Mouse (Mus musculus) kidney, postnatal 25 days (tissue): ENCODE results near the gene Kiz.

Source experiments
- DNase-seq, 2 experiments: peaks; one replicate each; pipeline ENCODE4 v3.0.0; 2021; ENCODE audit warnings: mixed read lengths in 2 of 2

Kiz gene

DNA sequence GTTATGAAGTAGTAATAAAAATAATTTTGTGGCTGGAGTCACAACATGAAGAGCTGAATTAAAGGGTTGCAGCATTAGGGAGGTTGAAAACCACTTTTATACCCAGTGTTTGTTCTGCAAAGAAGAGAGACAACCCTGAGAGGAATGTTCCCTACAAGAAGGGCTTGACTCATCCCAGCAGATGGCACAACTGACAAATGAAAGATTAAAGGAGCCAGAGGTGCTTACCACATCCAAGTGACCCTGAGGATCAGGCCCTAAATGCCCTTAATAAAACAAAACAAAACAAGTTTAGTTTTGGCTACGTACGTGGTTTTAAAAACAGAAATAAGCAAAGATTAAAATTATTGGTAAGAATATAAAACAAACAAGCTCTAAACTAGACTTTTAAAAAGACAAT lies 129.2 kb downstream of the Kiz start:
- peak in 1 of 2 experiments; percentile 1 for DNase-seq

DNA sequence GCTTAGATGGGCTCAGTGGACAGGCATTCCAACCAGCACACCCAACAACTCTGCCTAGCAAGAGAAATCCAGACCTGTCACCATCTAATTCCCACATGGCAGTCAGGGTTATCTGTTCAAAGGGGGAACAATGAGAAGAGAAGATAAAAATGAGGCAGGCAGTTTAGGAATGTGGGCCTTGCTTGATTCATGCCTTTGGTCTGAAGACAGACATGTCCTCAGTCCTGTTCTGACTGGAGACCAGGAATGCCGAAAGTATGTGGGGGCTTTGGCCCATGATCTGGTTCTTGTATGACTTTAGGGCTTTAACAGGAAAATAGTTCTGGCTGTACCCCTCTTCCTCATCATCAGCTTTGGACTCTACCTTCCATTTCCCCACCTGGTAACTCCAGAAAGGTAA lies 130.1 kb downstream of the Kiz start:
- DNase-seq = peak in 1 of 2 experiments; percentile 2

DNA sequence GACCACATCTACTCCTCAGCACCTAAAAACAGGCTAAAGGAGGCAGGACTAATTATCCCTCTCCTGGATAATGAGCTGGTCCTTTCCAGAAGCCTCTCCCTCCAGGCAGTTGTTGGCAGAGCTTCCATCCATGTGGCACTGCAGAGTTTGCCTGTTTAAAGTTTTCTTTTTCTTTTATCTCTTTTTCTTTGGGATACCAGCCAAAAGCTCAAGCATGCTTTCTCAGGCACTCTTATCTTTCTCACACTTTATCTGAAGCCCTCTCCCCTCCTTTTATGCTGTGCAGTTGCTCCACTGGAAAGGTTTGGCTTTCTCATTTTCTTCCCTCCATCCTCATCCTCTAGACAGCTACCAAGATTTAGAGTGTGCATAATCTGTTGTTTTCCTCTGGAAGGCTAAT lies 130.8 kb downstream of the Kiz start:
- DNase-seq = peak in 1 of 2 experiments; percentile 2

DNA sequence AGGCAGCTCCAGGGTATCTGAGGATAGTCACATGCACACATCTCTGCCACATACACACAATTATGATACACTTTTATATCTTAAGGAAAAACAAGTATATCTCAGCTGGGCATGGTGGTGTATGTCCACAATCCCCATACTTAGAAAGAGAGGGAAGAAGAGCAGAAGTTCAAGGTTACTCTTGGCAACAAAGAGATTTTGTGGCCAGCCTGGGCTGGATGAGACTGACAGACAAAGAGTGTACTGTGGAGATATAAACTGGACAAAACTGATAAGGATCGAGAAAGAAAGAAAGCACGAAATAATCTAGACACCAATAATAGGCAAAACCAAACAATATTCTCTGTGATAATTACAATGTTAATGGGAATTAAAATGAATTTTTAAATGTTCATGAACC lies 151.6 kb downstream of the Kiz start:
- no peak for DNase-seq

DNA sequence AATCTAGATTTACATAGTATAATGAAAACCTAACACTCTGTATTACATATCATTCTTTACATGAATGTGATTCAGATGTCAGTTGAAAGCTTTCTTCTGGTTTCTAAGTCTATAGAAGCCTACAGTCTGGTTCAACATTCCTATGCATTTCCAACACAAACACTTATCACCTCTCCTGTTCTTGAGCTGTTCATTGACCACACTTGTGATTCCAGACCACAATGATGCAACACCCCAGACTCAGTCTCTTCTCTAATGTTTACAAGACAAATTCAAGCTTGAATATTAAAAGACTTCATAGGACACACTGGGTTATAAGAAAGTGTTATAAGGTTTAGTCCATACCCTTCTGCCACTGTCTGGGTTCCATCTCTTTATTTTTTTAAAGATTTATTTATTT lies 153.4 kb downstream of the Kiz start:
- no peak for DNase-seq

DNA sequence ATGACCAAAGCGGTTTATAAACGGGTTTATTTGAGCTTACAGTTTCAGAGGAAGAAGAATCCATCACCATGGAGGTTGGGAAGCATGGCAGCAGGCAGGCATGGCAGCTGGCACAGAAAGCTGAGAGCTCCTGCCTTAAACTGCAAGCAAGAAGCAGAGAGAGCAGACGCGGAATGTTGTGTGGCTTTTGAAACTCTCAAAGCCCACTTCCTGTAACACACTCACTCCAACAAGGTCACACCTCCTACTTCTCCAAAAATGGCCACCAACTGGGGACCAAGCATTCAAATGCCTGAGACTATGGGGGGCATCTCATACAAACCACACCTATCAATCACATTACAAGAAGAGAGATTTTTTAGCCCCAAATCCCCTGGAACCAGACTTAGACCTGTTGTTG lies 154.5 kb downstream of the Kiz start:
- DNase-seq = no peak

DNA sequence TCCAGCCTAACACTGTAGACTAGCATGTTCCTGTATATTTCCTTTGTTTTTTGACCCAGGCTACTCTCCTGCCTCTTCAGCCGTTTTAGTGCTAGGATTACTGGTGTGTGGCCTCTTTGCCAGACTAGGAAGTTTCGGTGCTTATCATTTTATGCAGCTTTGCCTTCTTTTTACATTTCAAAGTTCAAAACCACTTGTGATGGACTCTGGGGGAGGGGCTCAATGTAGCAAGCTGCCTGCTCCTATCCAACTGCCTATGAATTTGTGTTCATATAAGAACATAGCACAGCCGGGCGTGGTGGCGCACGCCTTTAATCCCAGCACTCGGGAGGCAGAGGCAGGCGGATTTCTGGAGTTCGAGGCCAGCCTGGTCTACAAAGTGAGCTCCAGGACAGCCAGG lies 155.3 kb downstream of the Kiz start:
- DNase-seq = no peak

DNA sequence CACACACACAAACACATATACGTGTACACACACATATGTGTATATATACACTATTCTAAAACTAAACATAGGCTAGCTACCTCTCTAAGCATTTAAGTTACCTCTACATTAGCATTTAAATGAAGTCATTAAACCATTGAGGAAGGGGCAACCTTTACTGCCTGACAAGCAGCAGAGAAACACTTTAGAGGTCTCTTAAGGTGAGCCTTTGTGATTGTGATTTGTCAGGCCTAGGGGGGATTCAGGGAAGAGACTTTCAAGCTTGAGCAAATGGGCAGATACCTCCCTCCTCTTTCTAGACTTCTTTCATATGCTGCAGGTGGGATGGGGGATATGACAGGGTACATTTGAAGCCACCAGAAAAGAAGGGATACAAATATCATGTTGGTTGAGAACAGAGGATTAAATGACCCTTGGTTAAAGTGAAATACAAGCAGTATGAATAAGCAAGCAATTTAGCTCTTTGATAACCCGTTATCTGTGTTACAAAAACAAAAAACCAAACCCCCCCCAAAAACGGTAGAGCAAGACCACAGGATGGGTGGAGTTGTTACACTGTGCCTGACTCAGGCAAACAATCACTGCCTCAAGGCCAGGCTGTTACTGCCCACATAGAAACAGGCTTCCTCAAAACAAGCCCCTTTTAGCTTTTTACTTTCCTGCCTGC lies 155.9 kb downstream of the Kiz start:
- DNase-seq = no peak

DNA sequence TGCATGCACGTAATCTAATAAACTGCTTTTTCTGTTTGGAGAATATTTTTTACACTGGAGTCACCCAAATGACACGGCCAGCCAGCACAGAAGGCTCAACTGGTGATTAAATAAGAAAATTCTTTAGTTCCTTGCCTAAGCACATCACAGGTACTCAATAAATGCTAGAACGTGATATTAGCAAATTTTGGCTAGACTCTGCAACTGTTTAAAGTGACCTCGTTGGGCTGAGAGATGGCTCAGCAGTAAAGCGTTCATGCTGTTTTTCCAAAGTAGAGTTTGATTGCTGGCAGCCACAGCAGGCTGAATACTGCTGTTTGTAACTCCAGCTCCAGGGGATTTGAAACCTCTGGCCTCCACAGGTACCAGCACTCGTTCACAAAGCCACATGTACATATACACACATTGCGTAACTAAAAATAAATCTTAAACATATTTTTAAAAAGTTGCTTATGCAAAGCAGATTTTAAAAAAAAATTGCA lies 156.5 kb downstream of the Kiz start:
- DNase-seq = no peak

DNA sequence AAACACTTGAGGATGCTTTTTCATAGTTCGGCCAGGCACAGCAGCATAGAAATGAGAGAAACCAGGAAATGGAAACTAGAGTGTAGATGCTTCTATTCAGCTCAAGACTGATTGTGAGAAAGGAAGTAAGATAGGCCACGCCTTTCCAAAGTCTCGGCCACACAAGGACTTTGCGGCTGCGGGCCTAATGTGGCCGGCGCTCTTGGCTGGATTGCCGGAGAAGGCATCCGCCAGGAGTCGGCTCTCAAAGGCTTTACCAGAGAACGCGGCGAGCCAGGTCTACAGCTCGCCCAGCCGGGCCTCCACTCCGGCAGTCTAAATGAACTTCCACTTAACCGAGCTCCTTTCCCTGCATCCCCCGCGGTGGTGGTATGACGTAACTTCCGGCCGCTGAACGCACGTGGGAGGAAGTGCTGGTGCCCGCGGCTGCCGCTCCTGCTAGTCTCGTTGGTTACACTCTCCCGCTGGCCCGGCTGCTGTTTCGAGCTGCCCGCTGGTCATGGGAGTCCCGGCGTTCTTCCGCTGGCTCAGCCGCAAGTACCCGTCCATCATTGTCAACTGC lies 157.0 kb downstream of the Kiz start, which contains the start of gene Xrn2:
Xrn2 (plus strand) TSS at position 374 of the 562 bp plus-strand sequence.
- peak; percentile 95 to 97 for DNase-seq

DNA sequence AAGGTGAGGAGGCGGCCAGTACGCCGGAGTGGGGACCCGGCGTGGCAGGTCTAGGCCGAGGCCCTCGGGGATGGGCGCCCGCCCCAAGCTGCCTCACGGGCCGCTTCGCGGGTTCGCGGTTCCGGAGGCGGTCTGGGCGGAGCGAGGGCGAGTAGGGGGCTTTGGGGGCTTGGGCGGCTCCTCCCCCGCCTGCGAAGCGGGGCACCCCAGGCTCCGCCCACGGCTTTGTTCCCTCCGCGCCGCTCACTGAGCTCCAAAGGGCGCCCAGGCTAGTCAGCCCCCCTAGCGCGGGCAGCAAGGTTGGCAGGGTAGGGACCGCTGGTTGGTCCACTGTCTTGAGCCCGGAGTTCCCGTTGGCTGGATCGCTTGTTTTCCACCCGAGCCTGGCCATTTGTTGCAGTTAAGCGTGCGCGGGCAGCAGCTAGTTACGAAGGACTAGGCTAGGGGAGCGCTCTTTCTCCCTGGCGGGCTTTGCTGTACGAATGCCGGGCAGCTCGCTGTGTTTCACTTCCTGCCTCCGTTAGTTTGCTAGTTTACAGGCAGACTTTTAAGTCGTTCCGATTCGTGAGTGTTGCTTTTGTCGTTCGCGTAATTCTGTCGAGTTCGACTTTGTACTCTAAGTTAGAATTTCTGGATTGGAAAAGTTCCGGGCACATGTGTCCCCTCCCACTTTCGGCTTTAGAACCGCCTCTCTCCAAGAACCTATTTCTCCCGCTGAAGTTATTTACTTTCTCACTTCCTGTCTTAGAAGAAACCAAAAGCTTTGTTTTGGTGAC lies 157.7 kb downstream of the Kiz start:
- DNase-seq = peak; percentile 70 to 87

DNA sequence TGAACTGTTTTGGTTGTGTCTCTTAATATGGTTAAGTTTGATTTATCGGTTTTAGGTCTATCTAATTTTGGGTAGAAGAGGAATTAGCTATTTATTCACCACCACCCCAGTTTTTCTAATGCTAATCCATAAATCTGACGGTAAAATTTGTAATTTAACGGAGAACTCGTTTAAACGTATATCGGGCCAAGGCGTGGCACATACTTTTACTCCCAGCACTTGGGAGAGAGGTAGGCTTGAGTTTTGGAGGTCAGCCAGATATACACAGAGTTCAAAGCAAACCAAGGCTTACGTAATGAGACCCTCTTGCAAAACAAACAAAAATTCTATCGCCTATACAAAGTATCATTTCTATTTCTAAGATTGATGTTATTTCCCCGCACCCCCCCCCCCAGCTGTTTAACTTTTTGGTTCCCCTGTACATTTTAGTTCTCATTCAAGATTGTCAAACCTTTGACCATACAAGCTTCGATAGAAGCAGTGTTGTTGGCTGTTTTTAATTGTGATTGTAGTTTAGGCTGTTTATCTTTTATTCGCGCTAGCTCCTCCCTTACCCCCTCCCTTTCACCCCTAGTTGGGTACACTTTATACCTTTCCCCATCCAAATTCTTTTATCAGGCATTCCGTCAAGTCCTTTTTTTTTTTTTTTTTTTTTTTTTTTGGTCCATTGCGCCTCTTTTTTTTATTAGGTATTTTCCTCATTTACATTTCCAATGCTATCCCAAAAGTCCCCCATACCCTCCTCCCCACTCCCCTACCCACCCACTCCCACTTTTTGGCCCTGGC lies 158.6 kb downstream of the Kiz start:
- DNase-seq = no peak
